Mouse (Mus musculus) small intestine, adult 2 months (tissue): ENCODE results near the gene Tmem238. TPM values are rescaled to one million over a fixed set of nuclear protein-coding genes. Genes with fewer than 3 reads are reported as not detected.
"Not testable (repeated sequence)": the region's sequence is repeated elsewhere in the genome, so short reads cannot be mapped to it uniquely, and the experiment has no call there.

Experiments used
- H3K27ac ChIP-seq: fragments of 200-500 bp; 2 replicates; pipeline ENCODE4 v1.5.1; 2012; ENCODE audit warnings: low read depth, low read length, control low read depth, inconsistent platforms; ENCODE audit not compliant: insufficient read depth
- H3K27me3 ChIP-seq: fragments of 200-500 bp; 2 replicates; pipeline ENCODE4 v1.6.1; 2012; ENCODE audit warnings: mild to moderate bottlenecking, moderate library complexity, low read length, inconsistent platforms; ENCODE audit not compliant: control insufficient read depth, insufficient read depth
- H3K36me3 ChIP-seq: fragments of 200-500 bp; 2 replicates; pipeline ENCODE4 v1.6.1; 2012; ENCODE audit warnings: mild to moderate bottlenecking, low read length, control low read depth, inconsistent platforms; ENCODE audit not compliant: control insufficient read depth, insufficient read depth
- H3K4me1 ChIP-seq: fragments of 200-500 bp; 2 replicates; pipeline ENCODE4 v1.6.1; 2012; ENCODE audit warnings: low read length, inconsistent platforms, mixed read lengths; ENCODE audit not compliant: control insufficient read depth, insufficient read depth, insufficient read length
- H3K4me3 ChIP-seq: fragments of 200-500 bp; 2 replicates; pipeline ENCODE4 v1.5.1; 2012; ENCODE audit warnings: low read depth, mild to moderate bottlenecking, control low read depth, inconsistent platforms, low read length, moderate library complexity
- CTCF ChIP-seq: fragments of 200-500 bp; IDR thresholded peaks from 2 replicates; pipeline ENCODE4 v1.5.1; 2012; ENCODE audit warnings: low read depth, mild to moderate bottlenecking, control low read depth, inconsistent platforms, low read length, moderate library complexity, mixed read lengths; ENCODE audit not compliant: insufficient replicate concordance, insufficient read length; ENCODE audit errors: extremely low read depth
- POLR2A ChIP-seq: fragments of 200-500 bp; IDR thresholded peaks from 2 replicates; pipeline ENCODE4 v1.6.1; 2012; ENCODE audit warnings: low read depth, mild to moderate bottlenecking, control low read depth, inconsistent platforms, low read length, moderate library complexity
- WGBS: fragments of 180-500 bp; shearing (Covaris S2); methylation state at CpG from one replicate; pipeline ENCODE4 v1.1.7; 2018; 5-methylcytosine and 5-hydroxymethylcytosine counted together
- polyA plus RNA-seq: library from polyadenylated mRNA; depleted of rRNA; stranded (reverse); fragments of >200 nt; gene quantifications from 2 replicates; pipeline ENCODE4 v1.2.3, GENCODE M21; 2012

The Tmem238 gene
- polyA plus RNA-seq, 1 experiment: 544 TPM

DNA sequence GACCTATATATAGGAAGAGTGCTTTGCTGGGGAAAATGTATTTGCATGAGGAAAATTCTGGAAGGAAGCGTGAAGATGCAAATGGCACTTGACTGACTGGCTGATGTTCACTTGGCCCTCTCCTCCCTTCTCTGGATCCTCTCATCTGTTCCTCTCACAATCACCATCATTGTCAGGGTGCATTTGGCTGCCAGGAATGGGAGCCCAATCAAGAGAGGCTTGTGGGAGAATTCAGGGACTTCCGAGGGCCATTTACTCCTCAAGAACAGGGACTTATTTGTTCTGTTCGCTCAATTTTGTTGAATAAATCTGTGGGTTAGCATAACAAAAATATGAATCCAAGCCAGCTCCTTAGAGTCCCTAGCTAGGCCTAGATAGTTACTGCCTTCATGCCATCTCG lies 32.2 kb upstream of the Tmem238 start:
- TF ChIP-seq POLR2A: no peak
- TF ChIP-seq CTCF: no peak
- WGBS: 86% methylated on average over 4 of the region's 4 CpGs
- Histone ChIP-seq H3K4me3 (no peak overlapping the region), H3K4me1 (no peaks in the 10 kb centered on the region; the same call in 1 of the 2 replicates), H3K27me3 (no peaks in the 10 kb centered on the region), H3K27ac (no peak overlapping the region), H3K36me3 (no peaks in the 10 kb centered on the region)

DNA sequence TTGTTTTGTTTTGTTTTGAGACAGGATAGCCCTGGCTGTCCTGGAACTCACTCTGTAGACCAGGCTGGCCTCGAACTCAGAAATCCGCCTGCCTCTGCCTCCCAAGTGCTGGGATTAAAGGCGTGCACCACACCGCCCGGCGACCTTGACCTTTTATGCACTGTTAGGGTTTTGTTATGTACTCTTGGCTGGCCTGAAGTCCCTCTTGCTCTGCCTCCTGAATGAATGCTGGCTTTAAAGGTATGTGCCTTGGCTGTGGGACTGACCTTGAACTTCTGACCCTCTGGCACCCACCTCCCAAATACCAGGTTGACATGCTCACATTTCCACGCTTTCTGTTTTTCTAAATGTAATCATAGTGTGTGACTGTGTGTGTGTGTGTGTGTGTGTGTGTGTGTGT lies 31.5 kb upstream of the Tmem238 start:
- not testable (repeated sequence) for H3K4me3 ChIP-seq, H3K36me3 ChIP-seq, H3K27me3 ChIP-seq, H3K4me1 ChIP-seq, H3K27ac ChIP-seq
- 91% methylated on average over 7 of the region's 7 CpGs for WGBS

DNA sequence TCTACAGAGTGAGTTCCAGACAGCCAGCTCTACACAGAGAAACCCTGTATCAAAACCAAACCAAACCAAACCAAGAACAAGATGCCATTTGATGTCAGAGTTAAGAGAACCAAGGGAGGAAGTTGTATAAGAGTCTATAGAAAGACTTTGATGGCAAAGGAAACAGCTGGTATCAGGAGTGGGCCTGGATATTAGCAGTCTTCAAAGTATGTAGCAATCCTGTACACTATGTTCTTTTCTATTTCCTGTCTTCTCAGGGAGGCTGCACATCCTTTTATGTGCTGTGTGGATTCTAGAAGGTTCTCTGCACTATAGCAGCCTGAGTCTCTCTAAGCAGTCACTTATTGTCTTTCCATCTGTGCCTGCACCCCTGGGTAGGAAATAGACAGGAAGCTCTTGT lies 27.1 kb upstream of the Tmem238 start:
- Histone ChIP-seq H3K4me3 (no peak overlapping the region), H3K27ac (no peak overlapping the region), H3K4me1 (no peaks in the 10 kb centered on the region; the same call in 1 of the 2 replicates), H3K27me3 (no peaks in the 10 kb centered on the region), H3K36me3 (no peaks in the 10 kb centered on the region)
- TF ChIP-seq CTCF: no peak
- TF ChIP-seq POLR2A: no peak

DNA sequence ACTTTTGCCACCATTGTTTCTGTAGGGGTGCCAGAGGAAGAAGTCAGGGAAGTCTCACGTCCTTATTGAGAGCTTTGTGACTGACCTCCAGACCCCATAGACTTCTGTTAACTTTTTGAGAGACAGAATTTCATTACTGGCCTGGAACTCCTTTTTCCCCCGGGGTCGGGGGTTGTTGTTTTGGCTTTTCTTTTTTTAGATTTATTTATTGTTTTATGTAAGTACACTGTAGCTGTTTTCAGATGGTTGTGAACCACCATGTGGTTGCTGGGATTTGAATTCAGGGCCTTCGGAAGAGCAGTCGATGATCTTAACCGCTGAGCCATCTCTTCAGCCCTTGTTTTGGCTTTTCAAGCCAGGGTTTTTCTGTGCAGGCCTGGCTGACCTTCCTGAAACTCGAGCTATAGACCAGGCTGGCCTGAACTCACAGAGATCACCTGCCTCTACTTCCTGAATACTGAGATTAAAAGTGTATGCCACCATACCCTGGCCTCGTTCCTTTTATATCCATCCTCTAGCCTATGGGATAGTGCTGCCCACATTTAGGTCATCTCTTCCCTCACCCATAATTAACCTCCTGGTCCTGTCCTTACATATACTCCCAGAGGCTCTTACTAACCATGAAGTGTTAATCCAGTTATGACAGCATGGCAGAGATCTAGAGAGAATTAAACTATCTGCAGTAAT lies 23.8 kb upstream of the Tmem238 start:
- H3K4me1 ChIP-seq: no peaks in the 10 kb centered on the region; the same call in 1 of the 2 replicates
- TF ChIP-seq CTCF: no peak
- no peak for TF ChIP-seq POLR2A
- H3K27ac ChIP-seq: peak overlapping the region; percentile 90
- H3K27me3 ChIP-seq: no peaks in the 10 kb centered on the region
- peak overlapping the region; percentile 61 for H3K4me3 ChIP-seq
- H3K36me3 ChIP-seq: peaks cover 13% of the 10 kb centered on the region
- WGBS: 10% methylated on average over 8 of the region's 8 CpGs

DNA sequence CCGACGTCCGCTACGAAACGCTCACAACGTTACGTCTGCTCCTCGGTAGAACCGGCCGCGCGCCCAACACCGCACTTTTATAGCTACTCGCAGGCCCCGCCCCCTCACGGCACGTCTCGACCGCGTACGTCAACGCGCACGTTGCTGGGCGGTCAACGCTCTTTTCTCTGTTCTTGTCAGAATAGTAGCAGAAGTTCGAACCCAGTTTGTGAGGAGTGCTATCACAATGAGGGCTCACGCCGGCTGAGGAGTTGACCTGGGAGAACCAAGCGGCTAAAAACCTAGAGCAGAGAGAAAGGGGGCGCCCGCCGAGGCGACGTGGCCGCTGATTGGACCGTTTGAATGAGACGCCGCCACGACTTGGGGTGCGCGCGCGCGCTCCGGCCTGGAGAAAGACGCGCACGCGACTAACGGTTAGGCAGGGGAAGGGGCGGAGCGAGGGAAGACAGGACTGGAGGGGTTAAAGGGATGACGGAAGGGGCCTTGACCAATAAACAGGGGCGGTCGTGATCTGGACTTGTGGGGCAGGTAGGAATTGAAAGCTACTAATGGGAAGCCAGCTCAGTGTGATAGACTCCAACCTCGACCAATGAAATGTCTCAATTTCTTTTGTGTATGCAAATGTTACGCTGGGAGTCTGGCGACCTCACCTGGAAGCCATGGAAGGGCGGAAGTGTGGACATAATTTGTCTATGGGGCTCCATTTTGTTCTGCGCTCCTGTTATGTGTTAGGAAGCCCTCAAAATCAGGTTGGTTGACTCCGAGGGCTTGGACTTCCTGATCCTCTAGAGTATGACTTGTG lies 23.0 kb upstream of the Tmem238 start, which contains the start of gene Ube2s:
TSS of gene Ube2s (minus strand) at position 288 of the 802 bp plus-strand sequence.
- Histone ChIP-seq H3K4me3 (peak within 1 kb of the TSS; percentile 65), H3K36me3 (peaks cover 16% of the 10 kb centered on the region), H3K27me3 (no peaks in the 10 kb centered on the region), H3K27ac (peak within 1 kb of the TSS; percentile 90), H3K4me1 (no peaks in the 10 kb centered on the region; the same call in 1 of the 2 replicates)
- under 1% methylated on average over 62 of the region's 62 CpGs for WGBS
- TF ChIP-seq POLR2A (peak; percentile 66; the same call in 1 of the 2 replicates), CTCF (no peak)

DNA sequence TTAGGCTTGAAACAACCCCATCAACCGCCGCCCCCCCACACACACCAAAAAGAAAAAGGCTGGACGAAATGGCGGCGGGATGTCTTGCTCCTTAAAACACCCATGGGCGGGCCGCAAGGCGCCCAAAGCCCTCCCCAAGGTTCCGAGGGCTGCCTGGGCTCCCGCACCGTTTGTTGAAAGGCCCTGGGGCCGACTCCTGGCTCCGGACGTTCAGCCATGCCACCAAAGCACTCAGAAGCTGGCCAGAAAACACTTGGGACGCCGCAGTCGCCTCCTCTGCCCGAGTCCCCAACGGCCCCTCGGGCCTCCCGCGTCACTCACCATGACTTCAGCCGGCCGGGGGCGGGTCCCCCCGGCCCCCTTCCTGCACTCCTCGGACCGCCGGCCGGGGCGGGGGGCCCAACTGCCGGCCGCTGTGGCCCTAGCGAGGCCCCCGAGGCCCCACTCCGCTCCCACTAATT lies 22.4 kb upstream of the Tmem238 start:
- peak overlapping the region; percentile 14; the same call in 1 of the 2 replicates for H3K27ac ChIP-seq
- peak overlapping the region; percentile 65 for H3K4me3 ChIP-seq
- under 1% methylated on average over 31 of the region's 36 CpGs for WGBS
- H3K27me3 ChIP-seq: no peaks in the 10 kb centered on the region
- no peaks in the 10 kb centered on the region; the same call in 1 of the 2 replicates for H3K4me1 ChIP-seq
- peaks cover 20% of the 10 kb centered on the region for H3K36me3 ChIP-seq
- TF ChIP-seq CTCF (no peak), POLR2A (no peak)

DNA sequence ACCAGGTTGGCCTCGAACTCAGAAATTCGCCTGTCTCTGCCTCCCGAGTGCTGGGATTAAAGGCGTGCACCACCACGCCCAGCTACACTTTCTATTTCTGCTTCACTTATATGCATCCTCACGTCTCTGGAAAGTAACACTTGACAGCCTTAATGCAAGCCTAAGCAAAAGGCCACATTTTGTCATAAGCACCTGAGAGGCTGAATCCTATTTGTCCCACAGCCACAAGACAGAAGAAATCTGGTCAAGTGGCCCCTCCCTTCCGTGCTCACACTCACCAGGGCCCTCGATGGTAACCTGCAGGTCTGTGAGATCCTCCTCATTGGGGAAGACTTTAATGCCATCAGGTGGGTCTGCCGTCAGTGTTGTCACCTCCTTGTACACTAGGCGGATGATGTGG lies 21.7 kb upstream of the Tmem238 start:
- Histone ChIP-seq H3K36me3 (peaks cover 21% of the 10 kb centered on the region), H3K4me3 (peak overlapping the region; percentile 65)
- H3K4me1 ChIP-seq, H3K27ac ChIP-seq, H3K27me3 ChIP-seq: not testable (repeated sequence)
- 16% methylated on average over 10 of the region's 10 CpGs for WGBS
